Mouse (Mus musculus): ENCODE measurements around the gene Rnf6. TPM values are rescaled to one million over a fixed set of nuclear protein-coding genes. Genes with fewer than 3 reads are reported as not detected.

Rnf6 gene
- total RNA-seq, 2 experiments from 2014 or later = 69.7 to 70.1 TPM

DNA sequence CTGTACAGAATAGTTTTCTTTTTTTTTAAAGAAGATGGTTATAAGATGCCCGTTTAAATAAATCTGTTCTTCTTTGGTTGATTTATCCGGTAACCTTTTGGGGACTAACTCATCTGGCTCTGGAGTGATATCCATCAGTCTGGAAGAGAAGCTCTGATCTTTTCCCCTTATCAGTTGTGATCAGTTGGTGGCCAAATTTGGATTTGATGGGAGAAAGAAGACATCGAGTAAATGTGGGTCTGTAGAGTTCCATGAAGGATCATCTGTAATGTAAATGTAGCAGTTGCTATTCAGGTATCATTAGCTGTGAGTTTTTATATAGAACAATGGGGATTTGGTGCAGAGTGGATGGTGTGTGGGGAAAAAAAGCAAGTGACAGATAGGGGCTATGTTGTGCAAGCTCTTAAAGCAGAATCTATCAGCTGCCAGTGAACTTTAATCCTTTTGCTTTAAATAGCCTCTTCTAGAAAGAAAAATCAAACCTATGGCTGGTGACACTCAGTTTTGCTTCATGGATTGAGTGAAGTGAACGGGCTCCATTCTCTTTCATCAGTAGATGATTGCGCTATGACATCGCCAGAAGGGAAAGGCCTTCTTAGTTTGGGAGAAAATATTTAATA is 10.8 kb upstream of the Rnf6 start:
- DNase-seq (ENCODE audit: low spot score in 2 of 2) = no peak
- intact Hi-C loops (cut with DNase I) = no loop called here

DNA sequence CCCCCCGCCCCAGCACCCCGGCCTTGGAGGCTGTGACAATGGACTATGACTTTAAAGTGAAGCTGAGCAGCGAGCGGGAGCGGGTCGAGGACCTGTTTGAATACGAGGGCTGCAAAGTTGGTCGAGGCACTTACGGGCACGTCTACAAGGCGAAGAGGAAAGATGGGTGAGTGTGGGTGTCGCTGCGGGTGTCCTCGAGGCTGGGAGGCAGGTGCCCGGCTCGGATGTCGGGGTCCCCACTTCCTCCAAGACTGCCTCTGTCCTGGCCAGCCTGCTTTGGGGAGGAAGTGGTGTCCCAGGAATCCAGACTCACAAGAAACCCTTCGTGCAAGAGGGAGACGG is 10.3 kb upstream of the Rnf6 start:
- intact Hi-C loops (cut with DNase I) = loop anchor here (1.0 to 2.0 kb wide), 2 partner anchors 10 to 57 kb away; partner anchors contain the start of gene Rnf6
- DNase-seq (ENCODE audit: low spot score in 2 of 2) = peak in 1 of 2 experiments; percentile 30

DNA sequence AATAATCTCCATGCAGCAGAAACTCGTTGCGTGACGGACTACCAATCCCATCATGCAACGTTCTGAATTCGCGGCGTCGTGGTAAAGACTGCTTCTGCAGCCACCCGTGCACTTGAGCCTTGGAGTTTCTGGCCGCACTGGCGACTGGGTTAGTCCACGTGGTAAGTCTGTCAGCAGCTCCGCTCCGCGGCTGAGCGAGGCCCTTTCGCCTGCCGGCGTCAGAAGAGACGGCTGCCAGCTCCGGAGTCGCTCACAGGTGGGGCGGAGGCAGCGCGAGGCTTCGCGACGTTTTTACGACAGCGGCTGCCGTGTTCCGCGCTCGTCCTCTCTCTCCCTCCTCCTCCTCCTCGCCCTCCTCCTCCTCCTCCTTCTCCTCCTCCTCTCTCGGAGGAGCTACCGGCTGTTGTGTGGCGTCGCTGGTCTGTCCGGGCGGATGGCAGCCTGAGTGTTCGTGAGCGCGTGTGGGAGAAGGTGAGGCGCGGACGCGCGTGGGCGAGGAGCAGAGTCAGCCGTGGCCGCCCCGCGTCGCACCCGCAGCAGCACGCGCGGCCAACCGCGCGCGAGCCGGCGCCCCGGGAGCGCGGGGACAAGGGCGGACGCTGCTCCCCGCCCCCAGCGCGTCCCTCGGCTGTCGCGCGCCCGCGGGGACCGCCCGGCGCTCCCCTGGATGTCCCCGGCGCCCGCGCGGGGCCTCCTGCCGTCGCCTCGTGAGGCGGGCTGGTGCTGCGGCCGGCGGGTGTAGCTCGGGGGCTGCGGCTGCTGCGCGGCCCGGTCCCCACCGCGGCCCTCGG is 9.7 kb upstream of the Rnf6 start, which contains the start of gene Cdk8:
TSS of gene Cdk8 (plus strand) at position 367 of the 791 bp plus-strand sequence.
- intact Hi-C loops (cut with DNase I) = loop anchor here (1.0 to 2.0 kb wide), 2 partner anchors 10 to 58 kb away; partner anchors contain the start of gene Rnf6
- DNase-seq (ENCODE audit: low spot score in 2 of 2) = peak; percentile 95 to 97

DNA sequence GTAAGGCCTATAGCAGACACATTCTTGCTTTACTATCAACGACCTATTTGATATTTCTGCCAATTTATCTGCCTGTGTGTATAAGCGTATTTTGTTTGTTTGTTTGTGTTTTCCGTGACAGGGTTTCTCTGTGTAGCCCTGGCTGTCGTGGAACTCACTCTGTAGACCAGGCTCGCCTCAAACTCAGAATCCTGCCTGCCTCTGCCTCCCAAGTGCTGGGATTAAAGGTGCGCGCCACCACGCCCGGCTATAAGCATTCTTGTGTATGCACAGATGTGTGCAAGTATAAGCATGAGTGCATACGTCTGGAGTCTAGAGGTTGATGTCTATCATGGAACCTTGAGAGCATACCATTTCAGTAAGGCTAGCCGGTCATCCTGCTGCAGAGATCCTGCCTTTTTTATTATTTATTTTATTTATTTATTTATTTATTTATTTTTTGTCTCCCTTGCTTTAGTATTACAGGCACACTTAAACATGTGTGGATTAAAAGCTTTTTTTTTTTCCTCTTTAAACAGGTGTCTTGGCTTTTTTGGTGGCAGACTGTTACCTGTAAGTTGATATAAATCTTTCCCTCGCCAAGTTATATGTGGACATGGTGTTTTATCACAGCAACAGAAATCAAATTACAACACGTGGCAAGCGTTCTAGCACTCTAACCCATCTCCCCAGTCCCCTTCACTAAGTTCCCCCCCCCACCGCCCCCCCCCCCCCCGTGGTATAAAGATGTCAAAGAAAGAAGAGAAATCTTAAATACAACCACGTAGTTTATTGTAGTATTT is 8.7 kb upstream of the Rnf6 start:
- DNase-seq (ENCODE audit: low spot score in 2 of 2) = no peak
- intact Hi-C loops (cut with DNase I) = loop anchor here (2.0 kb wide), 1 partner anchor 59 kb away; no protein-coding TSS in a partner anchor

DNA sequence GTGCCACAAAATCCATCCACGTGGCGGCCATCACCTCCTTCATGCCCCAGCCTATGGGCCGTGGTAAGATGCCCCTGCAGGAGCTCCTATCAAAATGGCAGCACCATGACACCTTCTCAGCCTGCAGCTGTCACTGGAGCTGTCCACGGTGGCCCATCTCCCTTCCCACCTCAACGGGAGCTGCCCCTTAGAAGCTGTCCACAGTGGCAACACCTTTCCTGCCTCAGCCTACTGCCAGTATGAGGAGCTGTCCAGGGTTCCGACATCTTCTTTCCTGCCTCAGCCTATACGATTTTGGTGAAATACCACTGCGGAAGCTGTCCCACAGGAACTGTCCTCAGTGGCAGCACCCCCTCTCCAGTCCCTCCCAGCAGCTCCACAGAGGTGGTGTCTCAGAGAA is 6.1 kb upstream of the Rnf6 start:
- intact Hi-C loops (cut with DNase I) = no loop called here
- no peak for DNase-seq (ENCODE audit: low spot score in 2 of 2)

DNA sequence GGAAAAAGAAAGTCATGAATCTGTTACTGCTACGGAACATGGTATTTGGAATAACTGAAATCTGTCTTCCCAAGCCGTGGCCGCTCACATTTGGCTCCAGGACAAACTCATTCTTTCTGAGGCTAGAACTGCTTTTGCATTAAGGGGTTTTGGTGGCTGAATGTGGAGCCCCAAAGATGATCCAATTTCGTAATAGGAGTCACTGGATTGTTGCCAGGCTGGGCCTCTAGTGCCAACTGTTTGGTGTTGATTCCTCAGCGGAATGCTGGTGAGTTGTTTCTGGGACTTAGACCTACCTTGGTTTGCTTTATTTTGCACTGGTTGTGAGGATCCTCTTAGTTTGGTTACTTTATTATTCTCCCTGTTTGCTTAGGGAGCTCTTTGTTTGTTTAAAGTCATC is 2.4 kb upstream of the Rnf6 start:
- intact Hi-C loops (cut with DNase I) = no loop called here
- DNase-seq (ENCODE audit: low spot score in 2 of 2) = no peak

DNA sequence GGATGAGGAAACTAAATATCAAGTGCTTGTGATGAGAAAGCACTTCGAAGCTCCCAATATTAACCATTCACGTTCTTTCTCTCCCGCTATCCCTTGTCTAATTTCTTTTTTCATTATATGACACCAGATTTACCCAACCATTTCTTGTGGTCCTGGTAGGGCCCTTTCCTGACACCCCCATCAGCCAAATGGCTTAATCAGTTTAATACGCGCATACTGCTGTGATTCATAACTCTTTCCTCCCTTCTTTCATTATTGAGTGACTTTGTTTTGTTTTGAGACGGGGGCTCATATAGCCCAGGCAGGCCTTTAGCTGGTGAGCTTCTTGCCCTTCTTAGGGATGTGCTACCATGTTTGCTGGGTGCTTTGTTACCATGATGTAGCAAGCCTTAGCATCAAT is 367 bp upstream of the Rnf6 start:
- intact Hi-C loops (cut with DNase I) = loop anchor here (1.0 kb wide), 1 partner anchor 10 kb away; the partner anchor contains the start of gene Cdk8
- no peak for DNase-seq (ENCODE audit: low spot score in 2 of 2)

DNA sequence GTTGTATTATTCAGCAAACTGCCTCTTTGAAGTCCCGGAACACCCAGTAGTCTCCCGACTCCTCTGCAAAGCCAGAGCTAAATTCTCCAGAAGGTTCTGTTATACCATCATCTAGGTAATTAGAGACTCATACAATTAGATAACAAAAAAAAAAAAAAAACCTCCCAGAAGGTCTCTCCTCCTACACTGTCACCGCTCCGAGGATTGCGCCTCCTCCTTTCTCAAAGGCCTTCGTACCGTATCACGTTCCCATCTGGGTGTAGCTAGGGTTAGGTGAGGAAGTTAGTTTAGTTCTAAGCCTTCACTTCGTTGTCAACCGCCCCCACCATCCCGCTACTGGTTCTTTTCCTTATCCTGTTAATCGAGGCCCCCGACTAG is 865 bp downstream of the Rnf6 start:
- no peak for DNase-seq (ENCODE audit: low spot score in 2 of 2)
- intact Hi-C loops (cut with DNase I) = no loop called here

DNA sequence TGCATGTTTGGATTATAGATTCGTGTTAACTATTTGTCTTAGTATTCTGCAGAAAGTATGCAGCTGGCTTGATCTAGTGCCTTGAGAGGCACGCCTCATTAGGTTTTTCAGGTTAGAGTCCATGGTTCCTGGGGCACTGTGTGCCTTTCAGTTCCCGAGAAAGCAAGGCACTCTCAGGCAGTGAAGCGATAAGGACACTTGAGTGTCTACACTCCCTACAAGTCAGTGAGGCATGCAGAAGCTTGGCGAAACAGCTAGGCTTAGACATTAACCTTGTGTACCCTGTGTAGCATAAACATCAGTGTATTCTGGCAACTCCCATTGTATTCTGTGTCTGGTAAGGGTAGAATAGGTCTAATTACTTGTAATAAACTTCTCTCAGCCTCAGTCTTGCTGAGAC is 15.8 kb downstream of the Rnf6 start:
- no peak for DNase-seq (ENCODE audit: low spot score in 2 of 2)
- intact Hi-C loops (cut with DNase I) = no loop called here

DNA sequence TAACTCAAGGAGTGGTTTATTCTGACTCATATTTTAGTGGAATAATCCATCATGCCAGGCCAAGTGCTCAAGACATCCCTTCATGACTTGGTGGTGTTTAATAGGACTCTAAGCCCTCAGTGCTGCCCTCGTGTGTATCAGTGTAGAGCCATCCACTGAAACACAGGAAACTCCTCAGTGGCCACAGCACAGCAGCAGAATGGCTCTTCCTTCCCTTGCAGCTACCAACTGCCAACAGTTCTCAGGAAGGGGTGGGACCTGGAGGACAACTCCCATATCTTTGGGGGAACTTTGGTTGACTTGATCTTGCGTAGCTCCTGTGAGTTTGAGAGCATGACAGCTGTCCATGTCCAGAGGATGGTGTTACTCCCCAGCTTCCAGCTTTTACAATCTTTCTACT is 17.4 kb downstream of the Rnf6 start:
- intact Hi-C loops (cut with DNase I) = no loop called here
- no peak for DNase-seq (ENCODE audit: low spot score in 2 of 2)

DNA sequence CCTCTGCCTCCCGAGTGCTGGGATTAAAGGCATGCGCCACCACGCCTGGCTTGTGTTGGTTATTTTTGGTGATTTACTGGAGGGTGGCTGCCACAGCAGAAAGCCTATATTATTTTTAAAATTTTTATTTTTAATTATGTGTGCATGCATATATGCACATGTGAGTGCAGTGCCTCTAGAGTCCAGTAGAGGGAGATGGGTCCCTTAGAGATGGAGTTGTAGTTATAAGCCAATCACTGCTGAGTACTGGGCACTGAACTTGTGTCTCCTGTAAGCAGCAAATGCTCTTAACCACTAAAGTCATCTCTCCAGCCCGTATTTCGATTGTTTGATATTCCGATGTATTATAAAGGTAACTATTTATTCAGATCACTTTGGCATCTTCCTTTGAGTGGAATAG is 20.8 kb downstream of the Rnf6 start:
- DNase-seq (ENCODE audit: low spot score in 2 of 2) = no peak

DNA sequence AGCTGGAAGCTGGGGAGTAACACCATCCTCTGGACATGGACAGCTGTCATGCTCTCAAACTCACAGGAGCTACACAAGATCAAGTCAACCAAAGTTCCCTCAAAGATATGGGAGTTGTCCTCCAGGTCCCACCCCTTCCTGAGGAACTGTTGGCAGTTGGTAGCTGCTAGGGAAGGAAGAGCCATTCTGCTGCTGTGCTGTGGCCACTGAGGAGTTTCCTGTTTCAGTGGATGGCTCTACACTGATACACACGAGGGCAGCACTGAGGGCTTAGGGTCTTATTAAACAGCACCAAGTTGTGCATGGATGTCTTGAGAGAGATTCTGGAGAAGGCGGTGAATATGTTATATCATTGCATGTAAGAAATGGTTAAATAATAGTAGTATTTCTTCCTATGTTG is 21.8 kb downstream of the Rnf6 start:
- no peak for DNase-seq (ENCODE audit: low spot score in 2 of 2)
- intact Hi-C loops (cut with DNase I) = no loop called here

More for the DNA sequence above, 20.8 kb downstream of the Rnf6 start:
- intact Hi-C loops (cut with DNase I) = no loop called here

DNA sequence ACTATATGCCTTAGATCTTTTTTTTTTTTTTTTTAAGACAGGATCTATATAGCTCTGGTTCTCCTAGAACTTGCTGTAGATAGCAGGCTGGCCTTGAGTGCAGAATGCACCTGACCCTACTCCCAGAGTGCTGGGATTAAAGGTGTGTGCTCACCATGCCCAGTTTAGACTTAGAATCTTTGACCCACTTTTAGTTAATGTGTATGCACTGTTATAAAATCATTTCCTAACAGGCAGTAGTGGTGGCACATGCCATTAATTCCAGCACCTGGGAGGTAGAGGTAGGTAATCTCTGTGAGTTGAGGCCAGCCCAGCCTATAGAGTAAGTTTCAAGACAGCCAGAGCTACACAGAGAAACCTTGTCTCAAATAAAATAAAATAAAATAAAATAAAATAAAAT is 22.3 kb downstream of the Rnf6 start:
- DNase-seq (ENCODE audit: low spot score in 2 of 2) = no peak
- intact Hi-C loops (cut with DNase I) = no loop called here

DNA sequence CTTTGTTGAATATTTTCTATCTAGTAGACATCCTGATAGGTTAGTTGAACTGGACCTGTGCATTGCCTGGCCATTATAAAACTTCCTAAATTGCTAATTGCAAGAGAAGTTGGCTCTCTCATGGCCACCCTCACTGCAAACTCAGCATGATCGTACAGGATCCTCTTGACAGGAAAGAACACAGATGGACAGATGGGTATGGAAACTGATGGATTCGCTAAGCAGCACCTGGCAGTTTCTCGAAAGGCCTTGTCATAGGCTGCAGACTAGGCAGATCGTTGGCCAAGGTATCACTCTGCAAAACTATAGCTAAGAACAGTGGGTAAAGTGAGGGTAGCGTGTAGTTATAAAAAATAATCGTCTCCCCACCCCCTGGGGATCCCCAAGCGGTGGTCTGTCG is 28.0 kb downstream of the Rnf6 start:
- intact Hi-C loops (cut with DNase I) = no loop called here
- DNase-seq (ENCODE audit: low spot score in 2 of 2) = no peak

DNA sequence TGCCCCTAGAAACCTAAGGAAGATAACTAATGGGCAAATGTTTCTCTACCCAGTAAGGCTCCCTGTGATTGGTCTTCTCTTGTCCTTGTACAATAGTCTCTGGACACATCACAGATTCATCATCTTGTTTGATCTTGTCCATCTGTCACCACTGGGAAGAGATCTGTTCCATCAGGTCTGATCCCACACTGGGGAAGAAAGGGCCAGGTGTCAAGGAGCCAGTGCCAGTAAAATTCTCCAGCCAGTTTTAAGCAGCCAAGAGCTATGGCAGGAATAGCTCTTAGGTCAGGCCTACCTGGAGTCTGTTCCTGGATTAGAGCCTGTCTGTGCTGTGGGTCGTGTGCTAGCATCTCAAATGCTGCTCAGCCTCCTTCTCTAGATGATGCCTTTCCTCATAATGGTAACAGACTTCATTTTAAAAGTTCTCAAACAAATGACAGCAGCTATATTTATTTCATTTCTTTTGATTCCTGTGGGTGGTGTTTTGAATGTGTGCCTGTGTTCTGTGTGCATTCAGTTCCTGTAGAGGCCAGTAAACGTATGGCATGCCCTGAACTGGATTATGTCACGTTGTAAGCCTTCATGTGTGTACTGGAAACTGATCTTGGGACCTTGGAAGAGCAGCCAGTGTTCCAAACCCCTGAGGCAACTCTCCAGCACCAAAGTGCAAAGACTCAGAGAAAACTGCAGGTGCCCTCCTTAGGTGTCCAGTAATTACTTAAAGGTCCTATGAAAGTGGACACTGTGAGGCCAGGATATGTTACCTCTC is 30.7 kb downstream of the Rnf6 start:
- DNase-seq (ENCODE audit: low spot score in 2 of 2) = no peak
- intact Hi-C loops (cut with DNase I) = no loop called here

DNA sequence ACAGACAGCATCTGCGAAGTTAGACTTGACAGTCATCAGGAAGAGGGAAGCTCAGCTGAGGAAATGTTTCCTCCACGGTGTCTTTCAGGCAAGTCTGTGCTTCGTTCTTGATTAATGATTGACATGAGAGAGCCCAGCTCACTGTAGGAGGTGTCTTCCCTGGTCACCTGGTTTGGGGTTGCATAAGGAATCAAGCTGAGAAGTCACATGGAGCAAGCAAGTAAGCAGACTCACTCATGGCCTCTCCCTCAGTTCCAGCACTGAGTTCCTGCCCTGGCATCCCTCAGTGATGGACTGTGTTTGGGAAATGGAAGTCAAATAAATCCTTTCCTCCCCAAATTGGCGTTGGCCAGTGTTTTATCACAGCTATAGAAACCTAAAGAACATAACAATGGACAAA is 31.3 kb downstream of the Rnf6 start:
- intact Hi-C loops (cut with DNase I) = no loop called here
- no peak for DNase-seq (ENCODE audit: low spot score in 2 of 2)

DNA sequence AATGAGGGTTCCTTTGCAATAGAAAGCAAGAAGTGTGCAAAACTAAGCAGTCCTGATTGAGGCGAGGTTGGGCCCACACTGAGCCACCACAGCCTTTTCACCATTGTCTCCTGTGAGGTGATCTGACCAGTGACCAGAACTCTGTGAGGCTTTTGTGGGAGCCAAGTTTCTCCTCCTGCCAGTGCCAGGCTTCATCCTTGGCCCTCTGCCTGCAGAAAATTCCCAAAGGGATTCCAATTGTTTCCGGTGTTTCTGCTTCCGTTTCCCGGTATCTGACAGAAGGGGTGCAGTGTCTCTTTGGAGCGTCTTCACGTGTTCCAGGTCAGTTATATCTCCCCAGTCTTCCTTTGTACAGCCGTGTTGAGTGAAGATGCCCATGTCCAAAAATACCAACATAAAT is 32.6 kb downstream of the Rnf6 start:
- intact Hi-C loops (cut with DNase I) = loop anchor here (5.0 kb wide), 2 partner anchors 114 to 284 kb away; no protein-coding TSS in a partner anchor
- DNase-seq (ENCODE audit: low spot score in 2 of 2) = no peak

DNA sequence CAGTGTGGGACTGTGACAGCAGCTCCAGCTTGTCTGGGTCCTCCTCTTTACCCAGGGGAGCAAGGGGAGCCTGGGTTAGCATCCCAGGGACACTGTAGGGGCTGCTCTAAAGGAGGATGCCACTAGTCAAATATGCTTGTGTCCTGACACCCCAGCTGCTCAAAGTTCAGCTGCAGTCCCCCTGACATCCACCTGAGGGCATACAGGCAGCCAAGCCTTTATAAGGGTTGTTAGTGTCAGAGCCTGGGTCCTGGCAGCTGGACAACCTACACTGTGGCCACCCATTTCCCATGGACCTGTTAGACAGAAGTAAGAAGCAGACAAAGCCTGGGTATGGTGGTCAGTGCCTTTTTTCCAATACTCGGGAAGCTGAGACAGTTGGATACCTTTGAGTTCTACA is 33.2 kb downstream of the Rnf6 start:
- intact Hi-C loops (cut with DNase I) = loop anchor here (5.0 kb wide), 2 partner anchors 114 to 284 kb away; no protein-coding TSS in a partner anchor
- DNase-seq (ENCODE audit: low spot score in 2 of 2) = no peak

DNA sequence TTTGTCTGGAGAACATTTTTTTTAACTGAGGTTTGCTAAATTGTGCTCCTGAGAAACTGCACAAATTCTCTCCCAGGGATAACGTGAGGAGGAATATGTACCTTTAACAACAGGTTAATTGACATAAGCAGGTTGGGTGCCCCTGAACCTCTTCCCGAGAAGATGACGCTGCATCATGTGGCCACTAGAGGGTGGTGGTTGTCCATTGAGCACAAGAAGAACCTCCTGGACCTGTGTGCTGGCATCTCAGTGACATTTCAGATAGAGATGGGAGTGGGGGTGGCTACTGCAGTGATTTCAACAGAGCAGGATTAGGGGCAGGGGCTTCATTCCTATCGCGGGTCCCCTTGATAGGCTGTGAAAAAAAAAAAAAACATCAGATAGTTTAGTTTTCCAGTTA is 33.9 kb downstream of the Rnf6 start:
- intact Hi-C loops (cut with DNase I) = loop anchor here (5.0 kb wide), 2 partner anchors 115 to 285 kb away; no protein-coding TSS in a partner anchor
- DNase-seq (ENCODE audit: low spot score in 2 of 2) = peak; percentile 56 to 73

Data from left cerebral cortex, postnatal 25 days (tissue).